Mouse (Mus musculus) cerebellum, adult 11 months (tissue): ENCODE results near the gene Fzd10.

ENCODE experiments used
- DNase-seq: peaks from one replicate; pipeline ENCODE4 v3.0.0; 2022

Fzd10 gene

GRCm38 (mm10) chr5:128603693-128604092 is 3.0 kb downstream of the Fzd10 start:
- no peak for DNase-seq

GRCm38 (mm10) chr5:128606596-128606995 is 6.0 kb downstream of the Fzd10 start:
- no peak for DNase-seq

GRCm38 (mm10) chr5:128609091-128609490 is 8.4 kb downstream of the Fzd10 start:
- DNase-seq: no peak

GRCm38 (mm10) chr5:128617621-128618020 is 17.0 kb downstream of the Fzd10 start:
- no peak for DNase-seq

- no peak for DNase-seq
Observed at GRCm38 (mm10) chr5:128619987-128620386, 19.3 kb downstream of the Fzd10 start.

- DNase-seq: no peak
Observed at GRCm38 (mm10) chr5:128620408-128620807, 19.8 kb downstream of the Fzd10 start.

- DNase-seq: no peak
Observed at GRCm38 (mm10) chr5:128627763-128628162, 27.1 kb downstream of the Fzd10 start.

- no peak for DNase-seq
Observed at GRCm38 (mm10) chr5:128636648-128637047, 36.0 kb downstream of the Fzd10 start.

- DNase-seq: no peak
Observed at GRCm38 (mm10) chr5:128637071-128638015, 36.7 kb downstream of the Fzd10 start.

- no peak for DNase-seq
Observed at GRCm38 (mm10) chr5:128638716-128639115, 38.1 kb downstream of the Fzd10 start.

GRCm38 (mm10) chr5:128643065-128643464 is 42.4 kb downstream of the Fzd10 start:
- no peak for DNase-seq

GRCm38 (mm10) chr5:128645720-128646119 is 45.1 kb downstream of the Fzd10 start:
- DNase-seq: no peak

- DNase-seq: no peak
Observed at GRCm38 (mm10) chr5:128646286-128646685, 45.6 kb downstream of the Fzd10 start.

GRCm38 (mm10) chr5:128647221-128647730 is 46.6 kb downstream of the Fzd10 start:
- peak; percentile 4 for DNase-seq

GRCm38 (mm10) chr5:128649336-128649897 is 48.8 kb downstream of the Fzd10 start:
- DNase-seq: no peak
